Mouse (Mus musculus) lung, postnatal 0 days (tissue): Measurements from ENCODE around the gene Scaf1. TPM values are rescaled to one million over a fixed set of nuclear protein-coding genes. Genes with fewer than 3 reads are reported as not detected.

Experiments
- ATAC-seq: fragments of 200-750 bp; cut with Nextera tagmentation; 2 replicates; pipeline ENCODE4 v1.8.0; 2017; ENCODE audit warnings: moderate library complexity
- DNase-seq: peaks from one replicate; pipeline ENCODE4 v3.0.0-alpha.2; 2016; ENCODE audit warnings: low spot score
- H3K27ac ChIP-seq: fragments of 300-500 bp; sonication (generic); 2 replicates; pipeline ENCODE4 v1.5.1; 2014; ENCODE audit warnings: antibody characterized with exemption, mild to moderate bottlenecking, low read length, mixed read lengths
- H3K27me3 ChIP-seq: fragments of 300-500 bp; sonication (generic); replicated peaks from 2 replicates; pipeline ENCODE4 v1.6.1; 2014; ENCODE audit warnings: low read length, mixed read lengths; ENCODE audit not compliant: insufficient read depth
- H3K36me3 ChIP-seq: fragments of 300-500 bp; sonication (generic); 2 replicates; pipeline ENCODE4 v1.6.1; 2014; ENCODE audit warnings: low read length, mixed read lengths; ENCODE audit not compliant: insufficient read depth
- H3K4me1 ChIP-seq: fragments of 300-500 bp; sonication (generic); 2 replicates; pipeline ENCODE4 v1.6.1; 2014; ENCODE audit warnings: antibody characterized with exemption, low read depth, low read length, mixed read lengths; ENCODE audit not compliant: insufficient read depth
- H3K4me2 ChIP-seq: fragments of 300-500 bp; sonication (generic); replicated peaks from 2 replicates; pipeline ENCODE4 v1.6.1; 2014; ENCODE audit warnings: low read depth, mild to moderate bottlenecking, low read length, moderate library complexity, mixed read lengths
- H3K4me3 ChIP-seq: fragments of 300-500 bp; sonication (generic); 2 replicates; pipeline ENCODE4 v1.5.1; 2014; ENCODE audit warnings: low read depth, low read length
- H3K9ac ChIP-seq: fragments of 300-500 bp; sonication (generic); replicated peaks from 2 replicates; pipeline ENCODE4 v1.6.1; 2014; ENCODE audit warnings: low read depth, mild to moderate bottlenecking
- H3K9me3 ChIP-seq: fragments of 300-500 bp; sonication (generic); 2 replicates; pipeline ENCODE4 v1.6.1; 2016; ENCODE audit warnings: low read length, mixed read lengths
- CTCF ChIP-seq: IDR thresholded peaks from 2 replicates; pipeline ENCODE4 v1.5.1; 2016; ENCODE audit warnings: antibody characterized with exemption, mild to moderate bottlenecking
- EP300 ChIP-seq: IDR thresholded peaks from 2 replicates; pipeline ENCODE4 v1.6.1; 2016; ENCODE audit warnings: antibody characterized with exemption, mild to moderate bottlenecking, control low read depth
- WGBS: fragments of 180-500 bp; shearing (Covaris S2); extraction: QIAGEN DNeasy Blood & Tissue Kit; methylation state at CpG from one replicate; pipeline ENCODE4 v1.1.7; 2014; 5-methylcytosine and 5-hydroxymethylcytosine counted together
- polyA plus RNA-seq: library from polyadenylated mRNA; unstranded; fragments of >200 nt; fragmentation: Nextera tagmentation; extraction: Ambion mirVana; gene quantifications from 2 replicates; pipeline ENCODE4 v1.2.1, GENCODE M21; 2015

Gene Scaf1
- polyA plus RNA-seq, 1 experiment from 2014 or later = 18.1 TPM

DNA sequence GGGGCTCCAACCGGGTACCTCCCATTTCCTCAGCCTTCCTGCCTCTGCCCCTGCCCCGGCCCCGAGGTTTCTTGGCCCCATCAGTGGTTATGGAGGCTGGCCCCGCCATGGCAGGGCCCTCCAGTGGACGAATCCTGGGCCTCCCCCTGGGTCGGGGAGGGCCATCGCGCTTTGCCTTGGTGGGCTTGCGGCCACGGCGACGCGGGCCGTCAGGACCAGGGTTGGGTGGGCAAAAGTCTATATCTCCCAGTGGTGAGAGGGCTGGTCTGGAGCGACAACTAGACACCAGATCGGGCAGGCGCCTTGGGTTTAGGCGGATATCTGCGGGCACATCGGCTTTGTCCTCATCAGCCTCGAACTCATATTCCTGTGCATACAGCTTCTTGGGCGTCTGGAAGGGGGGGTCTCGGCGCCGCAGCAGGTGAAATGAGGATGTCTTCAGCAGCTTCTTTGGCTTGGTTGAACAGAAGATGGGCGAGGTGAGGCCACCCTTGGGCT, 30.7 kb upstream of the Scaf1 start:
- Histone ChIP-seq H3K4me3 (no peak overlapping the region), H3K36me3 (peaks cover 35% of the 10 kb centered on the region), H3K27me3 (no peaks in the 10 kb centered on the region), H3K9ac (no peak overlapping the region), H3K27ac (no peak overlapping the region), H3K4me1 (peaks cover 4% of the 10 kb centered on the region; the same call in 1 of the 2 replicates), H3K4me2 (no peak overlapping the region), H3K9me3 (no peaks in the 10 kb centered on the region)
- no peak for TF ChIP-seq EP300
- TF ChIP-seq CTCF = no peak
- 94% methylated on average over 26 of the region's 26 CpGs for WGBS
- ATAC-seq (no peak), DNase-seq (no peak)

DNA sequence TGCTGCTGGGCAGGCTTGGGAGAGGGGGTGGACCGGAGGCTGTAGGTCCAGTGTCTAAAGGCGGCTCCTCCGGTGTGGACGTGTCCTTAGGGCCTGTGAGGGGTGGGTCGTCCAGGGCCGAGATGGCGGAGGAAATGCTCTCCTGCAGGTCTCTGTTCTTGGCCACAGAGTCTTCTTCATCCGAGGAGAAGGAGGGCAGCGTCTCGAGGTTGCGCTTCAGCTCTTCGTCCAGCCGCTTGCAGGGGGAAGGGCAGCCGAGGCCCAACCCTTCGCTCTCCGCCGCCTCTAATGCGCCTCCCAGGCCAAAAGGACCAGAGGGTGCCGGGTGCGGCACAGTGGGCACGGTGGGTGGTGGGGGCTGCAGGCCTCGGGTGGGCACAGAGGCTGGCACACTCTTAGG, 29.6 kb upstream of the Scaf1 start:
- no peak overlapping the region for H3K9ac ChIP-seq
- ATAC-seq (no peak), DNase-seq (no peak)
- H3K27ac ChIP-seq = no peak overlapping the region
- H3K9me3 ChIP-seq = no peaks in the 10 kb centered on the region
- H3K4me2 ChIP-seq = no peak overlapping the region
- TF ChIP-seq EP300 = no peak
- no peak for TF ChIP-seq CTCF
- WGBS = 94% methylated on average over 22 of the region's 22 CpGs
- H3K4me1 ChIP-seq = no peaks in the 10 kb centered on the region
- H3K4me3 ChIP-seq = no peak overlapping the region
- no peaks in the 10 kb centered on the region for H3K27me3 ChIP-seq
- peaks cover 37% of the 10 kb centered on the region for H3K36me3 ChIP-seq

DNA sequence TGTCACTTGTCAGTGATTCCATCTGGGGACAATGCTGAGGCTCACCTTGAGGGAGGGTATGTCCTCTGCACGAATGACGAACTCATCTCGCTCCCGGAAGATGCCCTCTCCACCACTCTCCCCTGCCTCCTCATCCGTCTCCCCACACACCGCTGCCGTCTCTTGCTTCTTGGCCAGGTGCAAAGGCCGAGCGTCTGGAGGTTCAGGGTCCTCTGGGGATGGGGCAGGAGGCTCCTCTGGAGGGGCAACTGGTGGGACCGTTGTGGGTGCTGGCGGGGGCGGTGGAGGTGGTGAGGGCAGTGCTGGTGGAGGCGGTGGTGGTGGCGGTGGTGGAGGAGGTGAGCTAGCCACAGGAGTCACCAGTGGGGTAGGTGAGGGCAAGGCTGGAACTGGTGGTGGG, 27.1 kb upstream of the Scaf1 start:
- Histone ChIP-seq H3K9ac (no peak overlapping the region), H3K9me3 (no peaks in the 10 kb centered on the region), H3K4me3 (no peak overlapping the region), H3K27ac (no peak overlapping the region), H3K4me1 (no peaks in the 10 kb centered on the region), H3K27me3 (no peaks in the 10 kb centered on the region), H3K36me3 (peaks cover 32% of the 10 kb centered on the region), H3K4me2 (no peak overlapping the region)
- TF ChIP-seq CTCF (no peak), EP300 (no peak)
- WGBS = 93% methylated on average over 14 of the region's 14 CpGs
- DNase-seq = no peak
- ATAC-seq = no peak

DNA sequence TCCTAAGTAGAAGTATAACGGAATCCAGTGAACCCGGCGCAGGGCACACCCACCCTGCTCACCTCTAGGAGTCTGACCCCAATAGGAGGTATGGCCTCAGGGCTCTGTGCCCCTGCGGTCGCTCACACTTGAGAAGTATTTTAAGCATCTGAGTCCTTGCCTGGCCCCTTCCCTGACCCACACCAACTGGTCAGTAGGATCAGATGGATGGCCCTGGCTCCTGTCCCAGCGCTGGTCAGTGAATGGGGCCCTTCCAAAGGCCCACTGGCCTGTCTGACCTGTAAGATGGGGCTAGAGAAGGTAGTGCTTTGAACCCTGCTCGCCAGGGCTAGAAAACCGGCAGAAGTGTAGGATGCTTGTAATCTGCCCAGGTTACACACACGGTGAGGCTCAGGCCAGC, 24.7 kb upstream of the Scaf1 start:
- Histone ChIP-seq H3K9me3 (no peaks in the 10 kb centered on the region), H3K4me2 (no peak overlapping the region), H3K4me3 (no peak overlapping the region), H3K9ac (no peak overlapping the region), H3K27me3 (no peaks in the 10 kb centered on the region), H3K27ac (no peak overlapping the region), H3K4me1 (no peaks in the 10 kb centered on the region), H3K36me3 (peaks cover 18% of the 10 kb centered on the region)
- TF ChIP-seq CTCF = no peak
- TF ChIP-seq EP300 = no peak
- no peak for DNase-seq
- WGBS = 93% methylated on average over 9 of the region's 9 CpGs
- ATAC-seq = no peak

DNA sequence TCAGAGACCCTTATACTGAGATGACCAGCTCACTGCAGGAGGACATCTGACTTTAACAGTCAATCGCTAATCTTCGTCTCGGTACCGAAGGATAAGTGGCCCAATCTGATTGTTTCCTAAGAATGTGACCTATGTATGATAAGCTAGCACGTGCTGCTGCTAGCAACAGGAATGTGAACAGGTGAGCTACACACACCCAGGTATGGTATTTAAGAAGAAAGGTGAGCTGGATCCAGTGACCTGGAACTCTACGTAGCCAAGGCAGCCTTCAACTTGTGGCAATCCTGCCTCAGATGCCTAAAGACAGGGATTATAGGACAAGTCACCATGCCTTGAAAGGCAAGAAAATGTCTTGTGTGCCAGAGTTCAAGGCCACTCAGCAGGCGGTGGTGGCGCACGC, 22.2 kb upstream of the Scaf1 start:
- WGBS = 81% methylated on average over 9 of the region's 9 CpGs

DNA sequence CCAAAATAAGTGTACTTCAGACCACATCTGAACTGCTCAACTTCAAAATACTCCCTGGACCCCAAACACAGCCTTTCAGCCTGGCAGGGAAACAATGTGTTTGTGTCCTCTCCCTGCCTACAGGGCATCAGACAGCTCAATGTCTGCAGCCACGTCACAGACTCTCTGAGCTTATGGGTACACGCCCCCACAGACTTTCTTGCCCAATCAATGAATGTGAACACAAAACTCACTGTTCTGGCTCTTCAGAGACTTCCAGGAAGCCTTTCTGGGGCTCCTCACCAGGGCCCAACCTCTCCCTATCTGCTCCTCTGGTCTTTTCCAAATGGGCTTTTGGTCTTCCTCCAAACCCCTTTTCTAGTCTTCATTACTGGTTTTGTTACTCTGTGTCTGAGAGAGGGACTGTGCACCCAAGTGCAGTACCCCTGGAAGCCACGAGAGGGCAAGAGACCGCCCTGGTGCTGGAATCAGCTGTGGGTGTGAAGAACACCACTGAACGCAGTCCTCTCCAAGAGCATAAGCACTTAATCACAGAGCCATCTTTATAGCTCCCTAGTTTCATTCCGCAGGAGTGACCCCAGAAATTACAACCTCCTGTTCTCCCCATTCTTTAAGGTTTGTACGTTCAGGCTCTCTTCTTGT, 21.7 kb upstream of the Scaf1 start:
- 57% methylated on average over 7 of the region's 7 CpGs for WGBS
- H3K9me3 ChIP-seq = no peaks in the 10 kb centered on the region
- no peak overlapping the region for H3K4me3 ChIP-seq
- H3K9ac ChIP-seq = no peak overlapping the region
- peak; percentile 85 for ATAC-seq
- DNase-seq = peak; percentile 80
- TF ChIP-seq CTCF (peak; percentile 88), EP300 (no peak)
- no peaks in the 10 kb centered on the region for H3K27me3 ChIP-seq
- 0 out of 2 replicates have a peak overlapping the region, but pooled peaks have one; percentile 20 for H3K27ac ChIP-seq
- H3K4me2 ChIP-seq = no peak overlapping the region
- no peaks in the 10 kb centered on the region for H3K4me1 ChIP-seq
- H3K36me3 ChIP-seq = peaks cover 23% of the 10 kb centered on the region

More for the DNA sequence above, 22.2 kb upstream of the Scaf1 start:
- H3K36me3 ChIP-seq = peaks cover 23% of the 10 kb centered on the region
- H3K4me1 ChIP-seq = no peaks in the 10 kb centered on the region
- DNase-seq (peak; percentile 55), ATAC-seq (peak; percentile 83)
- H3K4me2 ChIP-seq = no peak overlapping the region
- 0 out of 2 replicates have a peak overlapping the region, but pooled peaks have one; percentile 38 for H3K27ac ChIP-seq
- H3K4me3 ChIP-seq = no peak overlapping the region
- no peaks in the 10 kb centered on the region for H3K9me3 ChIP-seq
- no peak overlapping the region for H3K9ac ChIP-seq
- no peaks in the 10 kb centered on the region for H3K27me3 ChIP-seq
- no peak for TF ChIP-seq CTCF
- TF ChIP-seq EP300 = peak; percentile 23; the same call in 1 of the 2 replicates
